Mouse (Mus musculus) heart, postnatal 10 days (tissue): ENCODE results near the gene Eomes. TPM values are rescaled to one million over a fixed set of nuclear protein-coding genes. Genes with fewer than 3 reads are reported as not detected.

Experiments
- DNase-seq, 2 experiments: peaks; one replicate each; pipeline ENCODE4 v3.0.0; 2021
- intact Hi-C: fragments of 180-260 bp; cut with DNase I; formaldehyde crosslinking; loops from one replicate; pipeline ENCODE4 v1.15.1; 2025
- total RNA-seq, 2 experiments: library from RNA; stranded (reverse); gene quantifications; 2 replicates each; pipeline ENCODE4 v1.2.3; 2021

Eomes gene
- total RNA-seq, 2 experiments from 2014 or later = not detected

GRCm38 (mm10) chr9:118487096-118487395 is 9.0 kb downstream of the Eomes start:
- intact Hi-C loops = loop anchor here (5.0 kb wide), 1 partner anchor 335 kb away; the partner anchor contains the start of gene Cmc1
- DNase-seq = no peak

GRCm38 (mm10) chr9:118487636-118488035 is 9.6 kb downstream of the Eomes start:
- peak in 1 of 2 experiments; percentile 30 for DNase-seq
- intact Hi-C loops = loop anchor here (5.0 kb wide), 1 partner anchor 335 kb away; the partner anchor contains the start of gene Cmc1

- DNase-seq = peak; percentile 74 to 77
- intact Hi-C loops = loop anchor here (5.0 kb wide), 1 partner anchor 336 kb away; the partner anchor contains the start of gene Cmc1
Observed at GRCm38 (mm10) chr9:118488138-118488895, 10.3 kb downstream of the Eomes start.

- intact Hi-C loops = loop anchor here (1.0 to 5.0 kb wide), 3 partner anchors 337 to 436 kb away; partner anchors contain the start of gene Cmc1
- DNase-seq = no peak
Observed at GRCm38 (mm10) chr9:118488896-118489578, 11.0 kb downstream of the Eomes start.

- peak; percentile 78 to 84 for DNase-seq
- intact Hi-C loops = loop anchor here (1.0 to 5.0 kb wide), 3 partner anchors 337 to 436 kb away; partner anchors contain the start of gene Cmc1
Observed at GRCm38 (mm10) chr9:118489579-118490019, 11.6 kb downstream of the Eomes start.

- DNase-seq = no peak
- intact Hi-C loops = no loop called here
Observed at GRCm38 (mm10) chr9:118491195-118491594, 13.2 kb downstream of the Eomes start.

GRCm38 (mm10) chr9:118492932-118493698 is 15.1 kb downstream of the Eomes start:
- DNase-seq = no peak
- intact Hi-C loops = no loop called here

GRCm38 (mm10) chr9:118494106-118494505 is 16.1 kb downstream of the Eomes start:
- intact Hi-C loops = no loop called here
- no peak for DNase-seq

- intact Hi-C loops = no loop called here
- DNase-seq = no peak
Observed at GRCm38 (mm10) chr9:118495933-118496332, 17.9 kb downstream of the Eomes start.

GRCm38 (mm10) chr9:118496952-118497351 is 18.9 kb downstream of the Eomes start:
- no peak for DNase-seq
- intact Hi-C loops = no loop called here

- intact Hi-C loops = no loop called here
- no peak for DNase-seq
Observed at GRCm38 (mm10) chr9:118498061-118498460, 20.0 kb downstream of the Eomes start.

GRCm38 (mm10) chr9:118500963-118501362 is 23.0 kb downstream of the Eomes start:
- intact Hi-C loops = no loop called here
- no peak for DNase-seq

GRCm38 (mm10) chr9:118504656-118505055 is 26.6 kb downstream of the Eomes start:
- intact Hi-C loops = no loop called here
- DNase-seq = no peak

GRCm38 (mm10) chr9:118506020-118506403 is 28.0 kb downstream of the Eomes start, which contains the start of gene Golga4:
TSS of gene Golga4 (plus strand) at chr9:118506267.
- DNase-seq = peak; percentile 92 to 95
- intact Hi-C loops = no loop called here

- peak; percentile 65 for DNase-seq
- intact Hi-C loops = no loop called here
Observed at GRCm38 (mm10) chr9:118506404-118507231, 28.6 kb downstream of the Eomes start.

- intact Hi-C loops = no loop called here
- DNase-seq = no peak
Observed at GRCm38 (mm10) chr9:118507552-118507951, 29.5 kb downstream of the Eomes start.

- no peak for DNase-seq
- intact Hi-C loops = no loop called here
Observed at GRCm38 (mm10) chr9:118508601-118509000, 30.6 kb downstream of the Eomes start.

- DNase-seq = peak in 1 of 2 experiments; percentile 28
- intact Hi-C loops = no loop called here
Observed at GRCm38 (mm10) chr9:118510941-118511690, 33.1 kb downstream of the Eomes start.

GRCm38 (mm10) chr9:118512681-118513233 is 34.7 kb downstream of the Eomes start:
- DNase-seq = peak; percentile 43 to 75
- intact Hi-C loops = no loop called here
